Mouse (Mus musculus) kidney, adult 2 months (tissue): ENCODE data around the gene Dnm1.

Experiments
- CTCF ChIP-seq: fragments of 200-500 bp; conservative IDR thresholded peaks from 2 replicates; pipeline ENCODE4 v1.5.1; 2011; ENCODE audit warnings: low read depth, mild to moderate bottlenecking, control low read depth, low read length, moderate library complexity, mixed read lengths; ENCODE audit not compliant: insufficient read depth, insufficient read length
- POLR2A ChIP-seq: fragments of 200-500 bp; IDR thresholded peaks from one replicate; pipeline ENCODE4 v1.6.1; 2011; ENCODE audit warnings: low read depth, low read length, control low read depth

DNA sequence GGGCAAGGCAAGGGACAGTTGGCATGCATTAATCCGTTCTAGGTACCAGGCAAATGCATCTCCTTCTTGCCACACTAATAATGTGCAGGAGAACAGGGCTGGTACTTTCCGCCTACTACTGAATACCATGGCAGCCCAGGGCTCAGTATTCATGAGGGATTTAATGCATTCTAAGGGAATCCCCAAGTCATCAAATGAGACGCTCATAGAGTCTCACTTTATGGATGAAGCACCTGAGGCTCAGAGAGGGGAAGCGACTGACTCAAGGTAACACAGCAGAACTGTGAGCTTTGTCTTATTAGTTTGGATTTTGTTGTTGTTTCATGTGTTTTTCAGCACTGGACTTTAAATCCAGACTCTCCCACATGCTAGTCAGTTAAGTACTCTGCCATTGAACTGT lies 11.1 kb downstream of the Dnm1 start:
- no peak for TF ChIP-seq CTCF
- no peak for TF ChIP-seq POLR2A
